Mouse (Mus musculus): ENCODE results near the gene Cdh18. TPM values are rescaled to one million over a fixed set of nuclear protein-coding genes. Genes with fewer than 3 reads are reported as not detected.

The Cdh18 gene
- total and polyA plus RNA-seq, 3 experiments, result not detected

GRCm38 (mm10) chr15:22897724-22898123, 348.9 kb downstream of the Cdh18 start:
- H3K9me3 ChIP-seq (replicated peaks; ENCODE audit: insufficient read depth, low read length), result no peaks in the 10 kb centered on the region
- no peaks in the 10 kb centered on the region for H3K27me3 ChIP-seq (ENCODE audit: control insufficient read depth in 1 of 2, insufficient read depth in 2 of 2, low read length in 2 of 2)
- DNase-seq (ENCODE audit: low read depth, low spot score), result no peak
- no peaks in the 10 kb centered on the region for H3K79me2 ChIP-seq (ENCODE audit: control insufficient read depth, insufficient read depth, low read length, poor library complexity)
- H3K4me3 ChIP-seq (ENCODE audit: control insufficient read depth in 1 of 2, insufficient read depth in 1 of 2, low read depth in 2 of 2, low read length in 2 of 2), result no peak overlapping the region
- H3K36me3 ChIP-seq (ENCODE audit: control insufficient read depth in 1 of 2, insufficient read depth in 2 of 2, low read length in 2 of 2), result peaks cover 0 to 6% of the 10 kb centered on the region in 2 experiments; a peak in 1 of 4 replicates
- no peak overlapping the region for H3K9ac ChIP-seq (ENCODE audit: control insufficient read depth, low read depth, low read length, poor library complexity, severe bottlenecking)
- no peak for TF ChIP-seq CTCF (IDR thresholded peaks at IDR 0.05 in 2 of 3, conservative IDR thresholded peaks at IDR 0.05 in 1 of 3; ENCODE audit: control insufficient read depth in 1 of 3, insufficient read depth in 1 of 3, low read depth in 2 of 3, low read length in 3 of 3, poor library complexity in 1 of 3, severe bottlenecking in 1 of 3)
- no peak for TF ChIP-seq MYC (IDR thresholded peaks at IDR 0.05; ENCODE audit: low read depth, low read length)
- TF ChIP-seq EP300 (IDR thresholded peaks at IDR 0.05; ENCODE audit: low read depth in 1 of 2, low read length in 2 of 2), result no peak
- no peak for TF ChIP-seq ZNF384 (IDR thresholded peaks at IDR 0.05; ENCODE audit: low read depth, low read length)
- no peak for TF ChIP-seq POLR2A (IDR thresholded peaks at IDR 0.05; ENCODE audit: control insufficient read depth in 1 of 2, insufficient read depth in 1 of 2, low read depth in 1 of 2, low read length in 2 of 2, poor library complexity in 1 of 2)
- TF ChIP-seq ZC3H11A (IDR thresholded peaks at IDR 0.05; ENCODE audit: low read depth, low read length), result no peak
- TF ChIP-seq HCFC1 (IDR thresholded peaks at IDR 0.05; ENCODE audit: low read depth, low read length), result no peak
- no peak for TF ChIP-seq GATA1 (IDR thresholded peaks at IDR 0.05; ENCODE audit: low read depth, low read length)
- no peak for TF ChIP-seq MAFK (IDR thresholded peaks at IDR 0.05; ENCODE audit: borderline replicate concordance, low read depth, low read length)
- no peak for TF ChIP-seq JUND (IDR thresholded peaks at IDR 0.05; ENCODE audit: low read depth, low read length)
- no peak for TF ChIP-seq ZKSCAN1 (IDR thresholded peaks at IDR 0.05; ENCODE audit: low read depth, low read length)
- TF ChIP-seq MAZ (IDR thresholded peaks at IDR 0.05; ENCODE audit: low read depth, low read length), result no peak
- no peak overlapping the region for H3K27ac ChIP-seq (ENCODE audit: control insufficient read depth, low read depth, low read length)
- H3K4me1 ChIP-seq (ENCODE audit: control insufficient read depth in 1 of 2, insufficient read depth in 2 of 2, low read length in 2 of 2), result peaks cover 0 to 6% of the 10 kb centered on the region in 2 experiments; a peak in 2 of 4 replicates

GRCm38 (mm10) chr15:22898208-22898607, 349.4 kb downstream of the Cdh18 start:
- H3K9ac ChIP-seq (ENCODE audit: control insufficient read depth, low read depth, low read length, poor library complexity, severe bottlenecking), result no peak overlapping the region
- H3K27ac ChIP-seq (ENCODE audit: control insufficient read depth, low read depth, low read length), result no peak overlapping the region
- peaks cover 0 to 6% of the 10 kb centered on the region in 2 experiments; a peak in 2 of 4 replicates for H3K4me1 ChIP-seq (ENCODE audit: control insufficient read depth in 1 of 2, insufficient read depth in 2 of 2, low read length in 2 of 2)
- peaks cover 0 to 6% of the 10 kb centered on the region in 2 experiments; a peak in 1 of 4 replicates for H3K36me3 ChIP-seq (ENCODE audit: control insufficient read depth in 1 of 2, insufficient read depth in 2 of 2, low read length in 2 of 2)
- no peaks in the 10 kb centered on the region for H3K9me3 ChIP-seq (replicated peaks; ENCODE audit: insufficient read depth, low read length)
- peak; percentile 60 for DNase-seq (ENCODE audit: low read depth, low spot score)
- H3K27me3 ChIP-seq (ENCODE audit: control insufficient read depth in 1 of 2, insufficient read depth in 2 of 2, low read length in 2 of 2), result no peaks in the 10 kb centered on the region
- TF ChIP-seq GATA1 (IDR thresholded peaks at IDR 0.05; ENCODE audit: low read depth, low read length) (peak; percentile 73), ELF1 (IDR thresholded peaks at IDR 0.05; ENCODE audit: low read depth, low read length) (0 out of 2 replicates have a peak, but pooled peaks have one; percentile 25), RCOR1 (IDR thresholded peaks at IDR 0.05; ENCODE audit: low read depth, low read length) (peak; percentile 38; the same call in 1 of the 2 replicates), NELFE (IDR thresholded peaks at IDR 0.05; ENCODE audit: low read depth, low read length) (no peak), RAD21 (IDR thresholded peaks at IDR 0.05; ENCODE audit: low read depth, low read length) (no peak), ZNF384 (IDR thresholded peaks at IDR 0.05; ENCODE audit: low read depth, low read length) (peak; percentile 88), TCF12 (IDR thresholded peaks at IDR 0.05; ENCODE audit: low read depth, low read length) (peak; percentile 77), POLR2AphosphoS2 (IDR thresholded peaks at IDR 0.05; ENCODE audit: low read length) (no peak), HCFC1 (IDR thresholded peaks at IDR 0.05; ENCODE audit: low read depth, low read length) (no peak), TAL1 (IDR thresholded peaks at IDR 0.05; ENCODE audit: low read length) (no peak), ETS1 (IDR thresholded peaks at IDR 0.05; ENCODE audit: low read depth, low read length) (peak; percentile 95), ZKSCAN1 (IDR thresholded peaks at IDR 0.05; ENCODE audit: low read depth, low read length) (no peak), TBP (IDR thresholded peaks at IDR 0.05; ENCODE audit: low read depth, low read length) (no peak), EP300 (IDR thresholded peaks at IDR 0.05; ENCODE audit: low read depth in 1 of 2, low read length in 2 of 2) (peak; percentile 48 to 65; a peak in 3 of 4 replicates), SMC3 (IDR thresholded peaks at IDR 0.05; ENCODE audit: low read depth, low read length) (no peak)
- no peak overlapping the region for H3K4me3 ChIP-seq (ENCODE audit: control insufficient read depth in 1 of 2, insufficient read depth in 1 of 2, low read depth in 2 of 2, low read length in 2 of 2)
- H3K79me2 ChIP-seq (ENCODE audit: control insufficient read depth, insufficient read depth, low read length, poor library complexity), result no peaks in the 10 kb centered on the region
